ENCODE assay signal across 8 mouse cellular contexts in genomic region chr16:11066833-11067191, GRCm38 (mm10). TPM values are rescaled to one million over a fixed set of nuclear protein-coding genes. Genes with fewer than 3 reads are reported as not detected.
DNase-seq lines count a peak whose midpoint lies in the region; ATAC-seq and TF ChIP-seq lines count a peak whose summit lies in the region.

No protein-coding gene starts in this region.

- ATAC-seq in heart, postnatal 0 days (ENCODE audit: insufficient read depth, low read depth), result no peak
- ATAC-seq in megakaryocyte-erythroid progenitor cell, adult 5-6 weeks (replicated peaks; ENCODE audit: low FRiP score, low TSS enrichment, poor library complexity, severe bottlenecking), result no peak

- DNase-seq in 3T3-L1 (ENCODE audit: low read depth, low spot score), result peak; percentile 59
- peak; percentile 69 for DNase-seq in Muller cell, postnatal 12 days (ENCODE audit: inconsistent ontology term)
- peak; percentile 79 for DNase-seq in embryonic facial prominence, embryonic 10.5 days (ENCODE audit: low spot score)
- peak; percentile 65 for DNase-seq in heart, postnatal 0 days (ENCODE audit: low spot score)
- peak; percentile 56 to 74 for DNase-seq in kidney, postnatal 25 days
- DNase-seq in lung, postnatal 10 days, result peak; percentile 75
- DNase-seq in right cerebral cortex, postnatal 10 days (ENCODE audit: low spot score in 2 of 2), result peak; percentile 81 to 83

- no peaks in the 10 kb centered on the region for H3K27me3 ChIP-seq in embryonic facial prominence, embryonic 10.5 days (replicated peaks; ENCODE audit: low read depth, poor library complexity, severe bottlenecking)
- no peaks in the 10 kb centered on the region for H3K27me3 ChIP-seq in heart, postnatal 0 days (ENCODE audit: control insufficient read depth, insufficient read depth, low read length)

- TF ChIP-seq EP300 in heart, postnatal 0 days (IDR thresholded peaks at IDR 0.05; ENCODE audit: low read depth), result 0 out of 2 replicates have a peak, but pooled peaks have one; percentile 0

- peak overlapping the region; percentile 84 for H3K4me3 ChIP-seq in embryonic facial prominence, embryonic 10.5 days
- H3K4me3 ChIP-seq in heart, postnatal 0 days (ENCODE audit: low read depth, low read length), result peak overlapping the region; percentile 88

- WGBS in embryonic facial prominence, embryonic 10.5 days, result 0% methylated on average over 22 of the region's 22 CpGs
- WGBS in heart, postnatal 0 days, result under 1% methylated on average over 22 of the region's 22 CpGs

- TF ChIP-seq CTCF in heart, postnatal 0 days (IDR thresholded peaks at IDR 0.05; ENCODE audit: low read depth), result no peak

- peak overlapping the region; percentile 90 for H3K4me2 ChIP-seq in heart, postnatal 0 days (ENCODE audit: low read depth, low read length)

- H3K9me3 ChIP-seq in embryonic facial prominence, embryonic 10.5 days, result no peaks in the 10 kb centered on the region
- H3K9me3 ChIP-seq in heart, postnatal 0 days (replicated peaks; ENCODE audit: control insufficient read depth, low read length), result no peaks in the 10 kb centered on the region

- peak overlapping the region; percentile 96 for H3K9ac ChIP-seq in heart, postnatal 0 days (replicated peaks; ENCODE audit: low read depth, low read length)

- peaks cover 64% of the 10 kb centered on the region for H3K4me1 ChIP-seq in embryonic facial prominence, embryonic 10.5 days
- peaks cover 48% of the 10 kb centered on the region for H3K4me1 ChIP-seq in heart, postnatal 0 days (ENCODE audit: control insufficient read depth, insufficient read depth)

- H3K36me3 ChIP-seq in embryonic facial prominence, embryonic 10.5 days (replicated peaks), result peaks cover 37% of the 10 kb centered on the region
- peaks cover 2% of the 10 kb centered on the region for H3K36me3 ChIP-seq in heart, postnatal 0 days (replicated peaks; ENCODE audit: control insufficient read depth, insufficient read depth, low read length)

- peak overlapping the region; percentile 99 for H3K27ac ChIP-seq in embryonic facial prominence, embryonic 10.5 days (replicated peaks)
- peak overlapping the region; percentile 97 for H3K27ac ChIP-seq in heart, postnatal 0 days (ENCODE audit: low read depth)

RNA-seq across cellular contexts. Expression of gene Litaf, which starts 0.9 kb away (rescaled TPM):
- 97.3 and 115 TPM in 2 replicates for polyA plus RNA-seq in embryonic facial prominence, embryonic 10.5 days (2016; fragmentation: Nextera tagmentation; extraction: Ambion mirVana)
- total RNA-seq in heart, postnatal 0 days (2014; rRNA removed; ENCODE audit: low replicate concordance), result 77.1 and 78.2 TPM in 2 replicates
- 53.8 and 55.7 TPM in 2 replicates for polyA plus RNA-seq in heart, postnatal 0 days (2015; fragmentation: Nextera tagmentation; extraction: Ambion mirVana)
- total RNA-seq in megakaryocyte-erythroid progenitor cell, adult 5-6 weeks (2014; fragmentation: Nextera tagmentation), result 5.4 and 6.6 TPM in 2 replicates
- 6.9 and 9.4 TPM in 2 replicates for total RNA-seq in megakaryocyte-erythroid progenitor cell, adult 5-6 weeks (2017)

RNA-seq across cellular contexts. Expression of gene Snn, which starts 6.1 kb away (rescaled TPM):
- 56.5 and 59.5 TPM in 2 replicates for polyA plus RNA-seq in embryonic facial prominence, embryonic 10.5 days (2016; fragmentation: Nextera tagmentation; extraction: Ambion mirVana)
- 78.3 and 91.9 TPM in 2 replicates for total RNA-seq in heart, postnatal 0 days (2014; rRNA removed; ENCODE audit: low replicate concordance)
- polyA plus RNA-seq in heart, postnatal 0 days (2015; fragmentation: Nextera tagmentation; extraction: Ambion mirVana), result 32.0 and 36.6 TPM in 2 replicates
- total RNA-seq in megakaryocyte-erythroid progenitor cell, adult 5-6 weeks (2014; fragmentation: Nextera tagmentation), result 0.52 and 7.4 TPM in 2 replicates
- 0.09 and 1.6 TPM in 2 replicates for total RNA-seq in megakaryocyte-erythroid progenitor cell, adult 5-6 weeks (2017)
